Mouse (Mus musculus): ENCODE data around the gene Npc1l1.

GRCm38 (mm10) chr11:6208158-6208557, 21.8 kb downstream of the Npc1l1 start:
- TF ChIP-seq EP300 (IDR thresholded peaks at IDR 0.05; ENCODE audit: low read depth in 1 of 2, low read length in 2 of 2), result no peak
- TF ChIP-seq MAX (IDR thresholded peaks at IDR 0.05; ENCODE audit: low read length), result no peak
- no peak for TF ChIP-seq E2F4 (IDR thresholded peaks at IDR 0.05; ENCODE audit: borderline replicate concordance, low read depth, low read length)
- no peak for TF ChIP-seq CTCF (IDR thresholded peaks at IDR 0.05 in 2 of 3, conservative IDR thresholded peaks at IDR 0.05 in 1 of 3; ENCODE audit: control insufficient read depth in 1 of 3, insufficient read depth in 1 of 3, low read depth in 2 of 3, low read length in 3 of 3, poor library complexity in 1 of 3, severe bottlenecking in 1 of 3)
- no peak for TF ChIP-seq ELF1 (IDR thresholded peaks at IDR 0.05; ENCODE audit: low read depth, low read length)
- TF ChIP-seq GABPA (IDR thresholded peaks at IDR 0.05; ENCODE audit: low read depth, low read length), result no peak
- TF ChIP-seq POLR2A (IDR thresholded peaks at IDR 0.05; ENCODE audit: control insufficient read depth in 1 of 2, insufficient read depth in 1 of 2, low read depth in 1 of 2, low read length in 2 of 2, poor library complexity in 1 of 2), result no peak
- TF ChIP-seq NELFE (IDR thresholded peaks at IDR 0.05; ENCODE audit: low read depth, low read length), result no peak
- no peak for TF ChIP-seq MXI1 (IDR thresholded peaks at IDR 0.05; ENCODE audit: low read depth, low read length)
- no peak for TF ChIP-seq BHLHE40 (IDR thresholded peaks at IDR 0.05; ENCODE audit: borderline replicate concordance, low read depth, low read length)
- no peak for TF ChIP-seq TBP (IDR thresholded peaks at IDR 0.05; ENCODE audit: low read depth, low read length)
- TF ChIP-seq JUND (IDR thresholded peaks at IDR 0.05; ENCODE audit: low read depth, low read length), result no peak
- no peak for TF ChIP-seq SIN3A (IDR thresholded peaks at IDR 0.05; ENCODE audit: low read length)
- no peak for TF ChIP-seq RAD21 (IDR thresholded peaks at IDR 0.05; ENCODE audit: low read depth, low read length)
